Mouse (Mus musculus): ENCODE results near the gene Josd1. TPM values are rescaled to one million over a fixed set of nuclear protein-coding genes. Genes with fewer than 3 reads are reported as not detected.

Gene Josd1
- total and polyA plus RNA-seq, 3 experiments, result 16.7 to 23.3 (median 21.6) TPM

GRCm38 (mm10) chr15:79657837-79658530 is 29.7 kb downstream of the Josd1 start:
- peaks cover 3% of the 10 kb centered on the region; the same call in 1 of the 2 replicates for H3K27me3 ChIP-seq (ENCODE audit: insufficient read depth, low read length)
- peaks cover 25% of the 10 kb centered on the region for H3K36me3 ChIP-seq (replicated peaks)
- peak overlapping the region; percentile 86 for H3K4me3 ChIP-seq (ENCODE audit: low read depth, low read length)
- TF ChIP-seq CTCF (IDR thresholded peaks at IDR 0.05; ENCODE audit: low read depth, low read length), result peak; percentile 32; the same call in 1 of the 2 replicates
- TF ChIP-seq TAL1 (conservative IDR thresholded peaks at IDR 0.05; ENCODE audit: low read depth, low read length), result no peak
- no peak for TF ChIP-seq GATA2 (IDR thresholded peaks at IDR 0.05; ENCODE audit: borderline replicate concordance, low read depth, low read length)
- 0 out of 2 replicates have a peak, but pooled peaks cover 2% of the 10 kb centered on the region for H3K9me3 ChIP-seq (replicated peaks)
- DNase-seq (ENCODE audit: low spot score), result peak; percentile 46
- peaks cover 26% of the 10 kb centered on the region for H3K4me1 ChIP-seq (ENCODE audit: insufficient read depth, low read depth, low read length)
- ATAC-seq (ENCODE audit: extremely low read depth, insufficient number of reproducible peaks, low FRiP score, poor library complexity, severe bottlenecking), result no peak

- peaks cover 9% of the 10 kb centered on the region for H3K36me3 ChIP-seq (replicated peaks)
- TF ChIP-seq GATA2 (IDR thresholded peaks at IDR 0.05; ENCODE audit: borderline replicate concordance, low read depth, low read length) (no peak), CTCF (IDR thresholded peaks at IDR 0.05; ENCODE audit: low read depth, low read length) (no peak), POLR2AphosphoS5 (IDR thresholded peaks at IDR 0.05; ENCODE audit: insufficient replicate concordance, low read depth, low read length) (no peak), GATA1 (IDR thresholded peaks at IDR 0.05; ENCODE audit: borderline replicate concordance, low read length) (no peak)
- ATAC-seq (ENCODE audit: extremely low read depth, insufficient number of reproducible peaks, low FRiP score, poor library complexity, severe bottlenecking) (no peak), DNase-seq (ENCODE audit: low spot score) (no peak)
- peaks cover 26% of the 10 kb centered on the region for H3K4me1 ChIP-seq (ENCODE audit: insufficient read depth, low read depth, low read length)
- peaks cover 3% of the 10 kb centered on the region; the same call in 1 of the 2 replicates for H3K27me3 ChIP-seq (ENCODE audit: insufficient read depth, low read length)
- H3K9me3 ChIP-seq (replicated peaks), result no peaks in the 10 kb centered on the region
- H3K4me3 ChIP-seq (ENCODE audit: low read depth, low read length), result no peak overlapping the region
These were observed 31.3 kb downstream of the Josd1 start for GRCm38 (mm10) chr15:79656451-79656850.

GRCm38 (mm10) chr15:79651481-79651880 is 36.2 kb downstream of the Josd1 start:
- ATAC-seq (ENCODE audit: extremely low read depth, insufficient number of reproducible peaks, low FRiP score, poor library complexity, severe bottlenecking) (no peak), DNase-seq (ENCODE audit: low spot score) (no peak)
- H3K4me1 ChIP-seq (ENCODE audit: insufficient read depth, low read depth, low read length), result peaks cover 3% of the 10 kb centered on the region; the same call in 1 of the 2 replicates
- TF ChIP-seq GATA1 (IDR thresholded peaks at IDR 0.05; ENCODE audit: borderline replicate concordance, low read length), result no peak
- no peak for TF ChIP-seq GATA2 (IDR thresholded peaks at IDR 0.05; ENCODE audit: borderline replicate concordance, low read depth, low read length)
- peak; percentile 50; the same call in 1 of the 2 replicates for TF ChIP-seq CTCF (IDR thresholded peaks at IDR 0.05; ENCODE audit: low read depth, low read length)
- peaks cover 6% of the 10 kb centered on the region; the same call in 1 of the 2 replicates for H3K27me3 ChIP-seq (ENCODE audit: insufficient read depth, low read length)
- no peaks in the 10 kb centered on the region for H3K9me3 ChIP-seq (replicated peaks)
- H3K36me3 ChIP-seq (replicated peaks), result no peaks in the 10 kb centered on the region
- H3K4me3 ChIP-seq (ENCODE audit: low read depth, low read length), result no peak overlapping the region

- ATAC-seq (ENCODE audit: extremely low read depth, insufficient number of reproducible peaks, low FRiP score, poor library complexity, severe bottlenecking) (no peak), DNase-seq (ENCODE audit: low spot score) (peak; percentile 41)
- peaks cover 5% of the 10 kb centered on the region; the same call in 1 of the 2 replicates for H3K27me3 ChIP-seq (ENCODE audit: insufficient read depth, low read length)
- H3K36me3 ChIP-seq (replicated peaks), result no peaks in the 10 kb centered on the region
- TF ChIP-seq GATA2 (IDR thresholded peaks at IDR 0.05; ENCODE audit: borderline replicate concordance, low read depth, low read length) (no peak), GATA1 (IDR thresholded peaks at IDR 0.05; ENCODE audit: borderline replicate concordance, low read length) (no peak), CTCF (IDR thresholded peaks at IDR 0.05; ENCODE audit: low read depth, low read length) (peak; percentile 63)
- no peaks in the 10 kb centered on the region for H3K4me1 ChIP-seq (ENCODE audit: insufficient read depth, low read depth, low read length)
- no peak overlapping the region for H3K4me3 ChIP-seq (ENCODE audit: low read depth, low read length)
- no peaks in the 10 kb centered on the region for H3K9me3 ChIP-seq (replicated peaks)
These were observed 37.1 kb downstream of the Josd1 start for GRCm38 (mm10) chr15:79650569-79650968.

- H3K36me3 ChIP-seq (replicated peaks), result no peaks in the 10 kb centered on the region
- no peaks in the 10 kb centered on the region for H3K9me3 ChIP-seq (replicated peaks)
- H3K4me3 ChIP-seq (ENCODE audit: low read depth, low read length), result no peak overlapping the region
- TF ChIP-seq POLR2AphosphoS5 (IDR thresholded peaks at IDR 0.05; ENCODE audit: insufficient replicate concordance, low read depth, low read length) (no peak), CTCF (IDR thresholded peaks at IDR 0.05; ENCODE audit: low read depth, low read length) (no peak), TAL1 (conservative IDR thresholded peaks at IDR 0.05; ENCODE audit: low read depth, low read length) (no peak), GATA1 (IDR thresholded peaks at IDR 0.05; ENCODE audit: borderline replicate concordance, low read length) (no peak), GATA2 (IDR thresholded peaks at IDR 0.05; ENCODE audit: borderline replicate concordance, low read depth, low read length) (no peak)
- no peak for DNase-seq (ENCODE audit: low spot score)
- peaks cover 9% of the 10 kb centered on the region; the same call in 1 of the 2 replicates for H3K27me3 ChIP-seq (ENCODE audit: insufficient read depth, low read length)
- ATAC-seq (ENCODE audit: extremely low read depth, insufficient number of reproducible peaks, low FRiP score, poor library complexity, severe bottlenecking), result no peak
- no peaks in the 10 kb centered on the region for H3K4me1 ChIP-seq (ENCODE audit: insufficient read depth, low read depth, low read length)
These were observed 39.6 kb downstream of the Josd1 start for GRCm38 (mm10) chr15:79648130-79648529.

- Histone ChIP-seq H3K4me1 (ENCODE audit: insufficient read depth, low read depth, low read length) (no peaks in the 10 kb centered on the region), H3K36me3 (replicated peaks) (no peaks in the 10 kb centered on the region), H3K4me3 (ENCODE audit: low read depth, low read length) (no peak overlapping the region), H3K27me3 (ENCODE audit: insufficient read depth, low read length) (peaks cover 13% of the 10 kb centered on the region; the same call in 1 of the 2 replicates), H3K9me3 (replicated peaks) (no peaks in the 10 kb centered on the region)
- ATAC-seq (ENCODE audit: extremely low read depth, insufficient number of reproducible peaks, low FRiP score, poor library complexity, severe bottlenecking) (no peak), DNase-seq (ENCODE audit: low spot score) (no peak)
- no peak for TF ChIP-seq GATA1 (IDR thresholded peaks at IDR 0.05; ENCODE audit: borderline replicate concordance, low read length)
- no peak for TF ChIP-seq GATA2 (IDR thresholded peaks at IDR 0.05; ENCODE audit: borderline replicate concordance, low read depth, low read length)
These were observed 42.2 kb downstream of the Josd1 start for GRCm38 (mm10) chr15:79645483-79645882.

Data from G1E (cell line).